Mouse (Mus musculus) activated CD4-positive, CD25-positive, alpha-beta regulatory T cell (primary cell): Measurements from ENCODE around the gene Olfr275. TPM values are rescaled to one million over a fixed set of nuclear protein-coding genes. Genes with fewer than 3 reads are reported as not detected.

ENCODE experiments used
- polyA plus RNA-seq, 2 experiments: library from polyadenylated mRNA; unstranded; fragments of 100-300 nt; shearing (Covaris generic); gene quantifications; one replicate each; pipeline ENCODE4 v1.2.1; 2017

Gene Olfr275
- polyA plus RNA-seq, result under 1 TPM in 1 of 2 experiments, not detected in 1; 0.10 TPM

GRCm38 (mm10) chr4:52814304-52814703 lies at the start of gene Olfr275:
TSS of gene Olfr275 (plus strand) at chr4:52814604.

GRCm38 (mm10) chr4:52859136-52859535 lies 44.7 kb downstream of the Olfr275 start, which contains the start of gene Olfr273:
TSS of gene Olfr273 (minus strand) at chr4:52859236.

Other genes starting within 250 kb of the Olfr275 start
- gene Toporsl, start 218.3 kb upstream of the Olfr275 start, polyA plus RNA-seq, result under 1 TPM in 1 of 2 experiments, not detected in 1; 0.12 TPM
- gene Olfr273, start 44.6 kb downstream of the Olfr275 start, polyA plus RNA-seq, result not detected
- gene Olfr272, start 104.6 kb downstream of the Olfr275 start, polyA plus RNA-seq, result not detected
- not detected for gene Olfr270, start 149.9 kb downstream of the Olfr275 start, polyA plus RNA-seq
- gene Nipsnap3a, start 174.7 kb downstream of the Olfr275 start, polyA plus RNA-seq, result under 1 TPM in 1 of 2 experiments, not detected in 1; 0.66 TPM
- gene Nipsnap3b, start 197.3 kb downstream of the Olfr275 start, polyA plus RNA-seq, result 10 to 100 TPM; 66.5 to 86.9 TPM